Mouse (Mus musculus) lung, postnatal 4 days (tissue): ENCODE data around the gene 5430402E10Rik.
"Not testable (repeated sequence)": the region's sequence is repeated elsewhere in the genome, so short reads cannot be mapped to it uniquely, and the experiment has no call there.

Experiments used
- DNase-seq, 2 experiments: peaks; one replicate each; pipeline ENCODE4 v3.0.0; 2021

Gene 5430402E10Rik

GRCm38 (mm10) chrX:77924962-77925361 is at the start of gene 5430402E10Rik:
Gene 5430402E10Rik (minus strand): TSS chrX:77925062.
- DNase-seq = not testable (repeated sequence)

- not testable (repeated sequence) for DNase-seq
Measured at GRCm38 (mm10) chrX:77880033-77880432, 44.8 kb downstream of the 5430402E10Rik start.
